Mouse (Mus musculus) forebrain, embryonic 13.5 days (tissue): ENCODE results near the gene Foxi1. TPM values are rescaled to one million over a fixed set of nuclear protein-coding genes. Genes with fewer than 3 reads are reported as not detected.

ENCODE experiments used
- polyA plus RNA-seq: library from polyadenylated mRNA; unstranded; fragments of >200 nt; fragmentation: Nextera tagmentation; extraction: Ambion mirVana; gene quantifications from 2 replicates; pipeline ENCODE4 v1.2.1, GENCODE M21; 2015

Gene Foxi1
- polyA plus RNA-seq, 1 experiment from 2014 or later, result not detected

Other genes starting within 250 kb of the Foxi1 start
- 0.05 and 0.09 TPM in 2 replicates for gene Kcnmb1, start 245.1 kb downstream of the Foxi1 start, polyA plus RNA-seq
- gene Kcnip1, start 214.9 kb downstream of the Foxi1 start, polyA plus RNA-seq, result 29.9 and 37.4 TPM in 2 replicates
- 0.96 and 1.4 TPM in 2 replicates for gene Lcp2, start 161.2 kb downstream of the Foxi1 start, polyA plus RNA-seq
- gene 4930469K13Rik, start 109.5 kb downstream of the Foxi1 start, polyA plus RNA-seq, result not detected in 2 replicates
- 1.4 and 1.5 TPM in 2 replicates for gene Fam196b, start 106.7 kb upstream of the Foxi1 start, polyA plus RNA-seq